Mouse (Mus musculus): Measurements from ENCODE around the gene Aunip.

DNA sequence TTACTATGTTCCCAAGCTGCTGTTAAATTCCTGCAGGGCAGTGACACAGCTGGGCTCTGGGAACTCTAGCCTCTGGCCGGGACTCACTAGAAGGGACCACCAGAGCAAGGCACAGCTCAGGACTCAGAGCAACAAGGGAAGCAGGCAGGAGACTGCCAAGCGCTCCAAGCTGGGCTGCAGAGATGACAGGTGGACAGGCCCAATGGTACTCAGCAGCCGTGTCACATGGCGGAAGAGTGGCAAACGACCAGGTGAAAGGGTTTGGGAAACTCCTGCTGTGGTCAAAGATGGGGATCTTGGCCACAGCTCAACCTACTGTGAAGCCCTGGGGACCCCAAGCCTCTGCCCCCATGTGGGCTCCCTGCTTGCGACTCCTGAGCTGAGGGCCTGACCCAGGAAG is 53.3 kb downstream of the Aunip start:
- TF ChIP-seq EP300 (IDR thresholded peaks at IDR 0.05; ENCODE audit: low read depth) (no peak), CTCF (IDR thresholded peaks at IDR 0.05; ENCODE audit: low read depth) (no peak)
